Mouse (Mus musculus): Measurements from ENCODE around the gene Nfyc.

The Nfyc gene

GRCm38 (mm10) chr4:120755299-120755698, 76.1 kb downstream of the Nfyc start:
- peak; percentile 67 for DNase-seq (ENCODE audit: low read depth, low spot score)

GRCm38 (mm10) chr4:120749601-120750000, 81.8 kb downstream of the Nfyc start:
- no peak for DNase-seq (ENCODE audit: low read depth, low spot score)

- no peak for DNase-seq (ENCODE audit: low read depth, low spot score)
These were observed 83.2 kb downstream of the Nfyc start, which contains the start of gene Kcnq4 for GRCm38 (mm10) chr4:120747941-120748866. Gene Kcnq4 (minus strand): TSS chr4:120748612.

GRCm38 (mm10) chr4:120747243-120747792, 84.1 kb downstream of the Nfyc start:
- no peak for DNase-seq (ENCODE audit: low read depth, low spot score)

- DNase-seq (ENCODE audit: low read depth, low spot score): no peak
These were observed 84.7 kb downstream of the Nfyc start for GRCm38 (mm10) chr4:120746552-120747150.

GRCm38 (mm10) chr4:120745731-120746551, 85.4 kb downstream of the Nfyc start:
- no peak for DNase-seq (ENCODE audit: low read depth, low spot score)

GRCm38 (mm10) chr4:120743636-120744035, 87.7 kb downstream of the Nfyc start:
- no peak for DNase-seq (ENCODE audit: low read depth, low spot score)

- no peak for DNase-seq (ENCODE audit: low read depth, low spot score)
These were observed 90.1 kb downstream of the Nfyc start for GRCm38 (mm10) chr4:120741303-120741702.

GRCm38 (mm10) chr4:120734012-120734622, 97.3 kb downstream of the Nfyc start:
- DNase-seq (ENCODE audit: low read depth, low spot score): no peak

GRCm38 (mm10) chr4:120732737-120733136, 98.6 kb downstream of the Nfyc start:
- DNase-seq (ENCODE audit: low read depth, low spot score): no peak

GRCm38 (mm10) chr4:120731030-120731644, 100.2 kb downstream of the Nfyc start:
- peak; percentile 9 for DNase-seq (ENCODE audit: low read depth, low spot score)

GRCm38 (mm10) chr4:120730574-120730973, 100.8 kb downstream of the Nfyc start:
- DNase-seq (ENCODE audit: low read depth, low spot score): no peak

- DNase-seq (ENCODE audit: low read depth, low spot score): no peak
These were observed 101.2 kb downstream of the Nfyc start for GRCm38 (mm10) chr4:120730146-120730545.

- DNase-seq (ENCODE audit: low read depth, low spot score): no peak
These were observed 101.9 kb downstream of the Nfyc start for GRCm38 (mm10) chr4:120729441-120729840.

GRCm38 (mm10) chr4:120727842-120728241, 103.5 kb downstream of the Nfyc start:
- no peak for DNase-seq (ENCODE audit: low read depth, low spot score)

GRCm38 (mm10) chr4:120726174-120726573, 105.2 kb downstream of the Nfyc start:
- peak; percentile 19 for DNase-seq (ENCODE audit: low read depth, low spot score)

GRCm38 (mm10) chr4:120725516-120726090, 105.8 kb downstream of the Nfyc start:
- DNase-seq (ENCODE audit: low read depth, low spot score): no peak

GRCm38 (mm10) chr4:120721574-120721973, 109.8 kb downstream of the Nfyc start:
- DNase-seq (ENCODE audit: low read depth, low spot score): no peak

- DNase-seq (ENCODE audit: low read depth, low spot score): peak; percentile 14
These were observed 112.2 kb downstream of the Nfyc start for GRCm38 (mm10) chr4:120719152-120719551.

- DNase-seq (ENCODE audit: low read depth, low spot score): no peak
These were observed 113.8 kb downstream of the Nfyc start for GRCm38 (mm10) chr4:120717591-120717990.

All from 3T3-L1 (cell line).